Mouse (Mus musculus): ENCODE measurements at regions not wholly inside any gene's neighbourhood (a gene's known extent, or its start where the extent isn't known, plus 50 kb on each side); places are given as distances from the start of the nearest gene placed in this dataset.

DNA sequence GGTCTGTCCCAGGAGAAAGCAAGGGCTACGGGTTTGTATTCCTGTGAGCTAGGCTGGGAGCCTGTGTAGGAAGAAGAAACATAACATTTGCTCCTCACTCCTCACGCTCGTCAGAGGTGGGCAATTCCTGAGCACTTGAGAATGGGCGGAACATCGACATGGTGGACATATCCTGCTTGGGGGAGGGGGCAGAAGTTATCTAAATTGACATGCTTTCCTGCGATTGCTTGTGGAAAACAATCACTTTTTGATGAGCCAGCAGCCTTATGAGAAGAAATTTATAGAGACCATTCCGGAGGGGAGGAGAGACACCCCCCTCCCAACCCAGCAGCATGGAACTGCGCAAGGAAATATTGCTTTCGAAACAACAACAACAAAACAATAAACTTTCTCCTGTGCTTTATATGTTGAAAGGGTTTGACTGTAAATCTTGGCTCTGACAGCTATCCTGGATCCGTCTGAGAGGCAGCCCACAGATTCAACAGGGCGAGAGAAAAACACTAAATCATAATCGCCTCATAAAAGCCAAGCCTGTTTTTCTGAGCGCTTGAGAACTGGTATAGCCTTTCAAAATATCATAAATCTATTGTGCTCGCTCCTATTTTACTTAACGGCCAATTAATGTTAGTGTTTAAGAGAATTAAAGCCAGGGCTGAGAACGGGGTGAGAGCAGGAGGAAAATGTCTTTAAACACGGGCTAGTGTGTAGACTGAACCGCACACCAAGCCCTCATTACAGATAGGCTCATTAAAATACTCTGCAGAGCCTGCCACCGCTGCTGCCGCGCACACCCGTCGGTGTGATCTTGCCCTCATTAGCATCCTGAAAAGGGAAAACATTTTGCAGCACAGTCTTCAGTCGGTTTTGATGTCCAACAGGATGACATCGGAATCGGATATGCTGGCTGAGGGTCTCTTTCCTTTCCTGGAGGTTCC lies 242.0 kb downstream of the Cd83 start:
- WGBS: 72% methylated on average over 26 of the region's 26 CpGs
- H3K27ac ChIP-seq (ENCODE audit: insufficient read depth, low read length): no peak overlapping the region
- TF ChIP-seq POLR2A (IDR thresholded peaks at IDR 0.05; ENCODE audit: borderline replicate concordance, insufficient read depth, low read length) (no peak), CTCF (IDR thresholded peaks at IDR 0.05; ENCODE audit: borderline replicate concordance, insufficient read depth, low read depth, low read length) (no peak)
- no peak for DNase-seq
- peaks cover 4% of the 10 kb centered on the region for H3K4me1 ChIP-seq (ENCODE audit: control insufficient read depth, insufficient read depth, low read length)
- no peak overlapping the region for H3K4me3 ChIP-seq (replicated peaks; ENCODE audit: insufficient read depth, low read depth, low read length)
- no peaks in the 10 kb centered on the region for H3K27me3 ChIP-seq (ENCODE audit: control insufficient read depth, insufficient read depth, low read length)

DNA sequence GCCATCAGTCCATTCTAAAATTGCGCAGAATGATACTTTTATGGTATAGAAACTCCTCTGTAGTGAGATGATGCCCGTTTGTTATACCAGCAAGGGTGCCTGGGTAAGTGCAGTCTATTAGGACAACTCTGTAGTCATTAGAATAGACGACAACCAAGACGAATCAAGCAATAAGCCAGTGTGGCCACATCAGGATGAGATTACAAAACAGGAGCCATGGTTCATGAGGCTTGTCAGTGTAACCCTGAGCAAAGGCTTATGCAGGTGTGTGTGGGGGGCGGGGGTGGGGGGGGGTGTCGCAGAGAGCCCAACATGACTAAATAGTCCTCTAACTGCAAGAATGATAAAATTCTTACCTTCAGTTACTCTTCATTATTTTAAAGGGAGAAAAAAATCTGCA lies 243.5 kb downstream of the Cd83 start:
- no peak overlapping the region for H3K4me3 ChIP-seq (replicated peaks; ENCODE audit: insufficient read depth, low read depth, low read length)
- no peak for DNase-seq
- TF ChIP-seq POLR2A (IDR thresholded peaks at IDR 0.05; ENCODE audit: borderline replicate concordance, insufficient read depth, low read length) (no peak), CTCF (IDR thresholded peaks at IDR 0.05; ENCODE audit: borderline replicate concordance, insufficient read depth, low read depth, low read length) (no peak)
- 96% methylated on average over 6 of the region's 6 CpGs for WGBS
- no peak overlapping the region for H3K27ac ChIP-seq (ENCODE audit: insufficient read depth, low read length)
- H3K27me3 ChIP-seq (ENCODE audit: control insufficient read depth, insufficient read depth, low read length): no peaks in the 10 kb centered on the region
- H3K4me1 ChIP-seq (ENCODE audit: control insufficient read depth, insufficient read depth, low read length): peaks cover 4% of the 10 kb centered on the region

DNA sequence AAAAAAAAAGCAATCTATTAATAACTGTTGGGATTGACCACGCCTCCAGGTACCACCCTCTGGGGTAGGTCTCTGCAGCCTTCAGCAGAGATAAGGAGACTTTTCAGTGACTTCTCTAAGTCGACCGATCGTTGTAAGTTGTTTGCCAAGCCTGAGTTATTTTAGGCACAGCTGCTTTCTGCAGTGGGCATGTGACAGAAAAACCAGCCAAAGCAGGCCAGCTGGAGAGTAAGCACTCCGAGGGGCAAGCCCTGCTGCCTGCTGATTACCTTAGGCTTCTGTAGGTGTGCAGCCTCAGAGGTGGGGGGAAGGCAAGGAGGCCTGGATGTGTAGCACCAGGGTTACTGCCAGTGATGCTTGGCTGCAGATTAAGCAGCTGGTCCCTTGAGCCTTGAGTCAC lies 246.0 kb downstream of the Cd83 start:
- TF ChIP-seq CTCF (IDR thresholded peaks at IDR 0.05; ENCODE audit: borderline replicate concordance, insufficient read depth, low read depth, low read length): no peak
- no peak for TF ChIP-seq POLR2A (IDR thresholded peaks at IDR 0.05; ENCODE audit: borderline replicate concordance, insufficient read depth, low read length)
- peak; percentile 37 to 44 for DNase-seq
- peaks cover 4% of the 10 kb centered on the region for H3K4me1 ChIP-seq (ENCODE audit: control insufficient read depth, insufficient read depth, low read length)
- H3K4me3 ChIP-seq (replicated peaks; ENCODE audit: insufficient read depth, low read depth, low read length): no peak overlapping the region
- H3K27me3 ChIP-seq (ENCODE audit: control insufficient read depth, insufficient read depth, low read length): no peaks in the 10 kb centered on the region
- 23% methylated on average over 5 of the region's 5 CpGs for WGBS
- H3K27ac ChIP-seq (ENCODE audit: insufficient read depth, low read length): no peak overlapping the region

DNA sequence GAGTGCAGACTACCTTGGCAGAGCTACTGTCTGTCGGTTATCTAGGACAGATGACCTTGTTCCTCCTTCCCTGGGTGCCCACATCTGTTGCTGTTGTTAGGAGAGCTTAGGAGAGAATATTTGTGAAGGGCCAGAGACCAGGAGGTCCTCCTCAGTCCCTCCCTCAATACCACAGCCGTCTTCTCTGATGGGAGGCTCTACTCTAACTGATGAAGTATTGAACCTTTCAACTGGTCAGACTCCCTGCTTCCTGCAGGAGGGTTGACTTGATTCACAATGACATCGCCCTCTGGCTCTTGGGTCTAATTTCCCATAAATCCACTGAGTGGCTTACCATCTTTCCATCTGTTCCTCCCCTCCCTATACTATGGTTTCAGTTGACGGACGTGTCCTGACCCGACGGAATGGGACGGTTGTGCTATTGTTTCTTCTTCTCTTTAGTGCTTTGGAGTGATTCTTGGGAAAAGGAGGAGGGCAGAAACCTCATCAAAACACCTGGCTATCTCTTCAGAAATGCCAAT lies 253.3 kb downstream of the Cd83 start:
- 76% methylated on average over 8 of the region's 8 CpGs for WGBS
- DNase-seq: no peak
- Histone ChIP-seq H3K4me1 (ENCODE audit: control insufficient read depth, insufficient read depth, low read length) (no peaks in the 10 kb centered on the region; the same call in 1 of the 2 replicates), H3K27me3 (ENCODE audit: control insufficient read depth, insufficient read depth, low read length) (no peaks in the 10 kb centered on the region), H3K27ac (ENCODE audit: insufficient read depth, low read length) (no peak overlapping the region), H3K4me3 (replicated peaks; ENCODE audit: insufficient read depth, low read depth, low read length) (no peak overlapping the region)
- TF ChIP-seq CTCF (IDR thresholded peaks at IDR 0.05; ENCODE audit: borderline replicate concordance, insufficient read depth, low read depth, low read length): no peak
- no peak for TF ChIP-seq POLR2A (IDR thresholded peaks at IDR 0.05; ENCODE audit: borderline replicate concordance, insufficient read depth, low read length)

DNA sequence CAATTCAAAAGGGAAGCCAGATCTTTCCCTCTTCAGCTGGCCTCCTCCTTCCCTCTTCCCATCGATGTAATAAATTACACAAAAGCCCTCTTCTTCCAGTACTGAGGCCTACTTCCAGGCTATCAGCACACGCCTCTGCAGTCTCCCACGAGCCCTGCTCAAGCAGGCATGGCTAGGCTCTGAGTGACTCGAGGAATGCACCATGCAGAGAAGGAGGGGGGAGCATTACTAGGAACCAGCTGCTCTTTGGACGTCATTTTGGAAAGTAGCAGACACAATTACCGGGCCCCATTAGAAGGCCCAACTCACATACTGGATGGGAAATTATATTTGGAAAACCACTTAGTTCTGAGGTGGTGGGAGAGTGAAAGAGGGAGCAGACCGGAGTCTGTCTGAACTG lies 253.7 kb downstream of the Cd83 start:
- H3K27me3 ChIP-seq (ENCODE audit: control insufficient read depth, insufficient read depth, low read length): no peaks in the 10 kb centered on the region
- 36% methylated on average over 7 of the region's 7 CpGs for WGBS
- DNase-seq: peak in 1 of 2 experiments; percentile 41

DNA sequence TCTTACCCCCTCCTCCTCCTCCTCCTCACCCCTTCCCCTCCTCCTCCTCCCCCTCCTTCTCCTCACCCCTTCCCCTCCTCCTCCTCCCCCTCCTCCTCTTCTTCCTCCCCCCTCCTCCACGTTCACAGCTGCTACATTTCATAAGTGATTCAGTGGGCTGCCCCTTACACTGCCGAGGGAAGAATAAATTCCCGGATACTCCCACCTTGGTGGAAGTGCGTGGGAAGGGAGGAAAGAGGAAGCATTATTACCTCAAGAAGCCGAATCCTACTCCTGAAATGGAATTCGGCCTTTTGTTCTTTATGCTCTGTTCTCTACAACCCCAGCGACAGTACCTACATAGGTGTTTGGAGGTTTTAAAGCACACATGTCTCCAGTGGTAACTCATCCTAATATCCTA lies 256.1 kb downstream of the Cd83 start:
- no peak for DNase-seq
- peaks cover 6% of the 10 kb centered on the region; the same call in 1 of the 2 replicates for H3K4me1 ChIP-seq (ENCODE audit: control insufficient read depth, insufficient read depth, low read length)
- H3K27me3 ChIP-seq (ENCODE audit: control insufficient read depth, insufficient read depth, low read length): no peaks in the 10 kb centered on the region
- WGBS: 79% methylated on average over 7 of the region's 7 CpGs
- H3K4me3 ChIP-seq (replicated peaks; ENCODE audit: insufficient read depth, low read depth, low read length): no peak overlapping the region
- H3K27ac ChIP-seq (ENCODE audit: insufficient read depth, low read length): no peak overlapping the region
- TF ChIP-seq POLR2A (IDR thresholded peaks at IDR 0.05; ENCODE audit: borderline replicate concordance, insufficient read depth, low read length) (no peak), CTCF (IDR thresholded peaks at IDR 0.05; ENCODE audit: borderline replicate concordance, insufficient read depth, low read depth, low read length) (no peak)

More for the DNA sequence above, 253.7 kb downstream of the Cd83 start:
- Histone ChIP-seq H3K4me1 (ENCODE audit: control insufficient read depth, insufficient read depth, low read length) (peaks cover 4% of the 10 kb centered on the region; the same call in 1 of the 2 replicates), H3K4me3 (replicated peaks; ENCODE audit: insufficient read depth, low read depth, low read length) (no peak overlapping the region), H3K27ac (ENCODE audit: insufficient read depth, low read length) (no peak overlapping the region)
- TF ChIP-seq CTCF (IDR thresholded peaks at IDR 0.05; ENCODE audit: borderline replicate concordance, insufficient read depth, low read depth, low read length): no peak
- no peak for TF ChIP-seq POLR2A (IDR thresholded peaks at IDR 0.05; ENCODE audit: borderline replicate concordance, insufficient read depth, low read length)

DNA sequence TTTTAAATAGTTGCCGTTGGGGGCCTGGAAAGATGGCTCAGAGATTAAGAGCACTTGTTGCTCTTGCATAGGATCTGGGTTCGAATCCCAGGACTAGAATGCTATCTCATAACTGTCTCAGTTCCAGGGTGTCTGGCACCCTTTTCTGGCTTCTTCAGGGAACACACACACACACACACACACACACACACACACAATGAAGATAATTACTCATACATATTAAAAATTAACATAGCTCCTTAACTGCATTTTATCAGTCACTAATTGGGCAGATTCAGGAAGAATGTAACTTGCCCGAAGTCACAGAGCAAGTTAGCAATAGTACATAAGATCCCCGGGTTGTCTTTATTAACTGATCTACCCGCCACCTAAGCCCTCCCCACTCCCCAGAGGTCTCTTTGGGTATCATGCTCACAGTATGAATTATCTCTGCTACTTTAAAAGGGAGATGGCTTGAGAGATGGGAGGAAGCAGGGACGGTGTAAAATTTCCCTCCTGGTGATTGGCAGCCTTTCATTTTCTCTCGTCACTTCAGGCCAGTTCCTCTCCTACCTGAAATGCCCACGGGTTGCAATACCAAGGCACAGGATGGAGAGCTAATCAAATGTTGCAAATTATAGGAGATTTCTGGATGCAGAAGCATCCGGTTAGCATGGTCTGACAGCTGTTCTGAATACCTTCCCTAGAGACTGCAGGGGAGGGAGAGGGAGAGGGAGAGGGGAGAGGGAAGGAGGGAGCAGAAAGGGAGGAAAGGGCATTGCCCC lies 258.3 kb downstream of the Cd83 start:
- Histone ChIP-seq H3K27me3 (ENCODE audit: control insufficient read depth, insufficient read depth, low read length) (no peaks in the 10 kb centered on the region), H3K27ac (ENCODE audit: insufficient read depth, low read length) (peak overlapping the region; percentile 82), H3K4me3 (replicated peaks; ENCODE audit: insufficient read depth, low read depth, low read length) (peak overlapping the region; percentile 7), H3K4me1 (ENCODE audit: control insufficient read depth, insufficient read depth, low read length) (peaks cover 6% of the 10 kb centered on the region; the same call in 1 of the 2 replicates)
- 34% methylated on average over 9 of the region's 9 CpGs for WGBS
- TF ChIP-seq CTCF (IDR thresholded peaks at IDR 0.05; ENCODE audit: borderline replicate concordance, insufficient read depth, low read depth, low read length): no peak
- no peak for TF ChIP-seq POLR2A (IDR thresholded peaks at IDR 0.05; ENCODE audit: borderline replicate concordance, insufficient read depth, low read length)
- DNase-seq: peak; percentile 69 to 80

Measured in cerebellum, adult 2 months (tissue).